Mouse (Mus musculus) erythroblast, embryonic 14.5 days (primary cell): ENCODE measurements around the gene Fam173a. TPM values are rescaled to one million over a fixed set of nuclear protein-coding genes. Genes with fewer than 3 reads are reported as not detected.
A peak's percentile ranks its signal among the peaks of the same experiment; 100 is the strongest.

ENCODE experiments used
- H3K27me3 ChIP-seq: 2 replicates; pipeline ENCODE4 v1.6.1; 2012; ENCODE audit warnings: inconsistent platforms; ENCODE audit not compliant: control insufficient read depth
- H3K36me3 ChIP-seq: 2 replicates; pipeline ENCODE4 v1.6.1; 2012; ENCODE audit warnings: mild to moderate bottlenecking, inconsistent platforms; ENCODE audit not compliant: control insufficient read depth
- H3K4me1 ChIP-seq: 2 replicates; pipeline ENCODE4 v1.6.1; 2012; ENCODE audit warnings: inconsistent platforms; ENCODE audit not compliant: control insufficient read depth
- H3K4me3 ChIP-seq: replicated peaks from 2 replicates; pipeline ENCODE3; 2012; ENCODE audit warnings: moderate library complexity, mild to moderate bottlenecking, inconsistent platforms
- H3K9me3 ChIP-seq: 2 replicates; pipeline ENCODE4 v1.6.1; 2012; ENCODE audit warnings: low read length, inconsistent platforms, mixed read lengths; ENCODE audit not compliant: control insufficient read depth
- GATA1 ChIP-seq: IDR thresholded peaks from 2 replicates; pipeline ENCODE4 v1.6.1; 2012; ENCODE audit warnings: low read length, inconsistent platforms, mixed read lengths
- TAL1 ChIP-seq: IDR thresholded peaks from 3 replicates; pipeline ENCODE4 v1.6.1; 2012; ENCODE audit warnings: low read length, inconsistent platforms, mixed read lengths
- polyA plus RNA-seq: library from polyadenylated mRNA; stranded (reverse); fragments of >175 nt; gene quantifications from 2 replicates; pipeline ENCODE4 v1.2.3, GENCODE M21; 2012

Fam173a gene
- polyA plus RNA-seq, 1 experiment: 2.8 TPM

- Histone ChIP-seq H3K36me3 (peaks cover 45% of the 10 kb centered on the region), H3K4me3 (peak overlapping the region; percentile 87), H3K9me3 (no peaks in the 10 kb centered on the region), H3K4me1 (peaks cover 61% of the 10 kb centered on the region), H3K27me3 (no peaks in the 10 kb centered on the region)
- no peak for TF ChIP-seq TAL1
- TF ChIP-seq GATA1: no peak
Observed at GRCm38 (mm10) chr17:25791320-25791842, 1.3 kb downstream of the Fam173a start.

- Histone ChIP-seq H3K4me1 (peaks cover 40% of the 10 kb centered on the region), H3K36me3 (peaks cover 59% of the 10 kb centered on the region), H3K9me3 (no peaks in the 10 kb centered on the region), H3K4me3 (no peak overlapping the region), H3K27me3 (no peaks in the 10 kb centered on the region)
- TF ChIP-seq GATA1: no peak
- no peak for TF ChIP-seq TAL1
Observed at GRCm38 (mm10) chr17:25786781-25787504, 5.8 kb downstream of the Fam173a start.

GRCm38 (mm10) chr17:25786280-25786679 is 6.4 kb downstream of the Fam173a start, which contains the start of gene Ccdc78:
Ccdc78 (plus strand) TSS chr17:25786580.
- peaks cover 34% of the 10 kb centered on the region for H3K4me1 ChIP-seq
- H3K4me3 ChIP-seq: peak within 1 kb of the TSS; percentile 82
- no peaks in the 10 kb centered on the region for H3K27me3 ChIP-seq
- TF ChIP-seq TAL1: no peak
- TF ChIP-seq GATA1: no peak
- H3K9me3 ChIP-seq: no peaks in the 10 kb centered on the region
- peaks cover 65% of the 10 kb centered on the region for H3K36me3 ChIP-seq

- H3K36me3 ChIP-seq: peaks cover 69% of the 10 kb centered on the region
- TF ChIP-seq TAL1 (no peak), GATA1 (no peak)
- no peaks in the 10 kb centered on the region for H3K27me3 ChIP-seq
- H3K4me3 ChIP-seq: peak within 1 kb of the TSS; percentile 82
- peaks cover 25% of the 10 kb centered on the region for H3K4me1 ChIP-seq
- H3K9me3 ChIP-seq: no peaks in the 10 kb centered on the region
Observed at GRCm38 (mm10) chr17:25785281-25785745, 7.4 kb downstream of the Fam173a start, which contains the start of gene Haghl. Haghl (minus strand) TSS chr17:25785673.

GRCm38 (mm10) chr17:25783861-25784574 is 8.7 kb downstream of the Fam173a start:
- no peak for TF ChIP-seq TAL1
- TF ChIP-seq GATA1: no peak
- Histone ChIP-seq H3K9me3 (no peaks in the 10 kb centered on the region), H3K27me3 (no peaks in the 10 kb centered on the region), H3K36me3 (peaks cover 72% of the 10 kb centered on the region), H3K4me1 (peaks cover 25% of the 10 kb centered on the region), H3K4me3 (no peak overlapping the region)

GRCm38 (mm10) chr17:25783086-25783485 is 9.6 kb downstream of the Fam173a start:
- TF ChIP-seq TAL1 (no peak), GATA1 (no peak)
- peaks cover 73% of the 10 kb centered on the region for H3K36me3 ChIP-seq
- no peaks in the 10 kb centered on the region for H3K27me3 ChIP-seq
- H3K4me3 ChIP-seq: no peak overlapping the region
- H3K4me1 ChIP-seq: peaks cover 25% of the 10 kb centered on the region
- no peaks in the 10 kb centered on the region for H3K9me3 ChIP-seq

- H3K4me3 ChIP-seq: no peak overlapping the region
- H3K4me1 ChIP-seq: peaks cover 21% of the 10 kb centered on the region
- TF ChIP-seq GATA1: no peak
- TF ChIP-seq TAL1: no peak
- H3K27me3 ChIP-seq: no peaks in the 10 kb centered on the region
- no peaks in the 10 kb centered on the region for H3K9me3 ChIP-seq
- H3K36me3 ChIP-seq: peaks cover 72% of the 10 kb centered on the region
Observed at GRCm38 (mm10) chr17:25781339-25781738, 11.4 kb downstream of the Fam173a start.

- peaks cover 71% of the 10 kb centered on the region for H3K36me3 ChIP-seq
- no peak overlapping the region for H3K4me3 ChIP-seq
- H3K27me3 ChIP-seq: no peaks in the 10 kb centered on the region; the same call in 1 of the 2 replicates
- H3K9me3 ChIP-seq: no peaks in the 10 kb centered on the region
- peaks cover 21% of the 10 kb centered on the region for H3K4me1 ChIP-seq
- TF ChIP-seq GATA1 (no peak), TAL1 (no peak)
Observed at GRCm38 (mm10) chr17:25777948-25778347, 14.8 kb downstream of the Fam173a start.

GRCm38 (mm10) chr17:25775318-25776062 is 17.2 kb downstream of the Fam173a start:
- Histone ChIP-seq H3K9me3 (no peaks in the 10 kb centered on the region), H3K4me3 (no peak overlapping the region), H3K27me3 (peaks cover 3% of the 10 kb centered on the region; the same call in 1 of the 2 replicates), H3K36me3 (peaks cover 46% of the 10 kb centered on the region), H3K4me1 (peaks cover 21% of the 10 kb centered on the region)
- TF ChIP-seq GATA1: no peak
- TF ChIP-seq TAL1: no peak
